Mouse (Mus musculus) megakaryocyte, embryonic 14.5 days (primary cell): ENCODE measurements at regions not wholly inside any gene's neighbourhood (a gene's known extent, or its start where the extent isn't known, plus 50 kb on each side); places are given as distances from the start of the nearest gene placed in this dataset.

Source experiments
- H3K27me3 ChIP-seq: replicated peaks from 2 replicates; pipeline ENCODE3; 2012; ENCODE audit warnings: inconsistent platforms
- H3K36me3 ChIP-seq: replicated peaks from 2 replicates; pipeline ENCODE3; 2012; ENCODE audit warnings: low read length, inconsistent platforms, mixed read lengths
- H3K4me1 ChIP-seq: 2 replicates; pipeline ENCODE4 v1.6.1; 2012; ENCODE audit warnings: inconsistent platforms
- H3K4me3 ChIP-seq: replicated peaks from 2 replicates; pipeline ENCODE3; 2012; ENCODE audit warnings: moderate library complexity, mild to moderate bottlenecking, inconsistent platforms
- H3K9me3 ChIP-seq: 2 replicates; pipeline ENCODE4 v1.6.1; 2012; ENCODE audit warnings: inconsistent platforms
- FLI1 ChIP-seq: IDR thresholded peaks from 2 replicates; pipeline ENCODE4 v1.6.1; 2012; ENCODE audit warnings: low read length, inconsistent platforms, mixed read lengths
- GATA1 ChIP-seq: IDR thresholded peaks from 3 replicates; pipeline ENCODE4 v1.6.1; 2012; ENCODE audit warnings: mixed read lengths, low read length, inconsistent platforms, borderline replicate concordance

GRCm38 (mm10) chr16:10098511-10098910 lies 71.5 kb upstream of the Rpl39l start:
- TF ChIP-seq FLI1 (no peak), GATA1 (no peak)
- Histone ChIP-seq H3K36me3 (no peaks in the 10 kb centered on the region), H3K4me3 (peak overlapping the region; percentile 23), H3K27me3 (no peaks in the 10 kb centered on the region), H3K4me1 (no peaks in the 10 kb centered on the region), H3K9me3 (peaks cover 12% of the 10 kb centered on the region)

GRCm38 (mm10) chr16:10088461-10089353 lies 81.3 kb upstream of the Rpl39l start:
- Histone ChIP-seq H3K9me3 (no peaks in the 10 kb centered on the region), H3K4me3 (no peak overlapping the region), H3K27me3 (no peaks in the 10 kb centered on the region), H3K4me1 (no peaks in the 10 kb centered on the region), H3K36me3 (no peaks in the 10 kb centered on the region)
- TF ChIP-seq FLI1 (no peak), GATA1 (no peak)

- no peaks in the 10 kb centered on the region for H3K9me3 ChIP-seq
- no peaks in the 10 kb centered on the region for H3K27me3 ChIP-seq
- H3K36me3 ChIP-seq: no peaks in the 10 kb centered on the region
- TF ChIP-seq GATA1: no peak
- TF ChIP-seq FLI1: no peak
- no peaks in the 10 kb centered on the region for H3K4me1 ChIP-seq
- no peak overlapping the region for H3K4me3 ChIP-seq
Measured at GRCm38 (mm10) chr16:10086341-10086740, 83.7 kb upstream of the Rpl39l start.

- H3K9me3 ChIP-seq: no peaks in the 10 kb centered on the region
- no peaks in the 10 kb centered on the region for H3K36me3 ChIP-seq
- TF ChIP-seq GATA1 (no peak), FLI1 (no peak)
- no peaks in the 10 kb centered on the region for H3K27me3 ChIP-seq
- no peaks in the 10 kb centered on the region for H3K4me1 ChIP-seq
- H3K4me3 ChIP-seq: no peak overlapping the region
Measured at GRCm38 (mm10) chr16:10085429-10085828, 84.6 kb upstream of the Rpl39l start.

GRCm38 (mm10) chr16:10081751-10082150 lies 86.4 kb upstream of the Grin2a start:
- Histone ChIP-seq H3K9me3 (no peaks in the 10 kb centered on the region), H3K27me3 (no peaks in the 10 kb centered on the region), H3K4me3 (no peak overlapping the region), H3K4me1 (no peaks in the 10 kb centered on the region), H3K36me3 (no peaks in the 10 kb centered on the region)
- TF ChIP-seq FLI1 (no peak), GATA1 (no peak)

GRCm38 (mm10) chr16:10080121-10080679 lies 84.8 kb upstream of the Grin2a start:
- Histone ChIP-seq H3K36me3 (no peaks in the 10 kb centered on the region), H3K27me3 (no peaks in the 10 kb centered on the region), H3K9me3 (no peaks in the 10 kb centered on the region), H3K4me3 (no peak overlapping the region), H3K4me1 (no peaks in the 10 kb centered on the region)
- TF ChIP-seq FLI1 (no peak), GATA1 (no peak)

GRCm38 (mm10) chr16:10073158-10073557 lies 77.8 kb upstream of the Grin2a start:
- H3K4me3 ChIP-seq: no peak overlapping the region
- no peaks in the 10 kb centered on the region for H3K36me3 ChIP-seq
- H3K27me3 ChIP-seq: no peaks in the 10 kb centered on the region
- no peaks in the 10 kb centered on the region for H3K9me3 ChIP-seq
- TF ChIP-seq GATA1: no peak
- TF ChIP-seq FLI1: no peak
- no peaks in the 10 kb centered on the region for H3K4me1 ChIP-seq

GRCm38 (mm10) chr16:10063491-10063890 lies 68.1 kb upstream of the Grin2a start:
- H3K4me1 ChIP-seq: no peaks in the 10 kb centered on the region
- no peak overlapping the region for H3K4me3 ChIP-seq
- TF ChIP-seq GATA1: no peak
- no peak for TF ChIP-seq FLI1
- H3K36me3 ChIP-seq: no peaks in the 10 kb centered on the region
- 0 out of 2 replicates have a peak, but pooled peaks cover 7% of the 10 kb centered on the region for H3K9me3 ChIP-seq
- no peaks in the 10 kb centered on the region for H3K27me3 ChIP-seq

- H3K4me3 ChIP-seq: no peak overlapping the region
- H3K4me1 ChIP-seq: no peaks in the 10 kb centered on the region
- 0 out of 2 replicates have a peak, but pooled peaks cover 5% of the 10 kb centered on the region for H3K9me3 ChIP-seq
- no peak for TF ChIP-seq GATA1
- no peak for TF ChIP-seq FLI1
- no peaks in the 10 kb centered on the region for H3K27me3 ChIP-seq
- H3K36me3 ChIP-seq: no peaks in the 10 kb centered on the region
Measured at GRCm38 (mm10) chr16:10058094-10058493, 62.7 kb upstream of the Grin2a start.
